Mouse (Mus musculus) MEL (cell line): ENCODE measurements around the gene Ttc12. TPM values are rescaled to one million over a fixed set of nuclear protein-coding genes. Genes with fewer than 3 reads are reported as not detected.

Experiments used
- DNase-seq: peaks from one replicate; pipeline ENCODE4 v3.0.0; 2011; ENCODE audit warnings: low read depth, low spot score
- H3K27ac ChIP-seq: 2 replicates; pipeline ENCODE4 v1.5.1; 2012; ENCODE audit warnings: low read depth, mild to moderate bottlenecking, control low read depth, low read length, moderate library complexity; ENCODE audit not compliant: control insufficient read depth
- H3K27me3 ChIP-seq, 2 experiments: fragments of 150-350 bp in 1 of 2; sonication (generic) in 1 of 2; 2 replicates each; pipeline ENCODE4 v1.6.1; 2012; ENCODE audit warnings: low read length in 2 of 2, mild to moderate bottlenecking in 2 of 2, improper control_type of control experiment in 1 of 2, moderate library complexity in 1 of 2; ENCODE audit not compliant: insufficient read depth in 2 of 2, control insufficient read depth in 1 of 2
- H3K36me3 ChIP-seq, 2 experiments: 2 replicates each; pipeline ENCODE4 v1.6.1; 2012 to 2014; ENCODE audit warnings: low read length in 2 of 2, improper control_type of control experiment in 1 of 2, inconsistent platforms in 1 of 2, mild to moderate bottlenecking in 1 of 2; ENCODE audit not compliant: insufficient read depth in 2 of 2, control insufficient read depth in 1 of 2
- H3K4me1 ChIP-seq, 2 experiments: fragments of 150-350 bp in 1 of 2; sonication (generic) in 1 of 2; 2 replicates each; pipeline ENCODE4 v1.6.1; 2012; ENCODE audit warnings: low read length in 2 of 2, improper control_type of control experiment in 1 of 2, mild to moderate bottlenecking in 1 of 2; ENCODE audit not compliant: insufficient read depth in 2 of 2, control insufficient read depth in 1 of 2
- H3K4me3 ChIP-seq, 2 experiments: fragments of 150-350 bp in 1 of 2; sonication (generic) in 1 of 2; 2 replicates each; pipeline ENCODE4 v1.5.1; 2012; ENCODE audit warnings: low read depth in 2 of 2, low read length in 2 of 2, mild to moderate bottlenecking in 2 of 2, moderate library complexity in 2 of 2, control low read depth in 1 of 2, improper control_type of control experiment in 1 of 2; ENCODE audit not compliant: control insufficient read depth in 1 of 2, insufficient read depth in 1 of 2
- H3K79me2 ChIP-seq: 2 replicates; pipeline ENCODE4 v1.6.1; 2012; ENCODE audit warnings: mild to moderate bottlenecking, low read length, moderate library complexity; ENCODE audit not compliant: control insufficient read depth, poor library complexity, insufficient read depth
- H3K9ac ChIP-seq: 2 replicates; pipeline ENCODE4 v1.6.1; 2012; ENCODE audit warnings: low read depth, mild to moderate bottlenecking, control low read depth, low read length, moderate library complexity; ENCODE audit not compliant: control insufficient read depth, poor library complexity, severe bottlenecking
- H3K9me3 ChIP-seq: fragments of 150-350 bp; sonication (generic); replicated peaks from 2 replicates; pipeline ENCODE4 v1.6.1; 2012; ENCODE audit warnings: mild to moderate bottlenecking, low read length, improper control_type of control experiment, moderate library complexity; ENCODE audit not compliant: insufficient read depth
- CHD2 ChIP-seq: IDR thresholded peaks from 2 replicates; pipeline ENCODE4 v1.6.1; 2011; ENCODE audit warnings: low read length, improper control_type of control experiment
- E2F4 ChIP-seq: IDR thresholded peaks from 2 replicates; pipeline ENCODE4 v1.6.1; 2011; ENCODE audit warnings: low read depth, low read length, improper control_type of control experiment, borderline replicate concordance
- ELF1 ChIP-seq: IDR thresholded peaks from 2 replicates; pipeline ENCODE4 v1.6.1; 2014; ENCODE audit warnings: low read depth, mild to moderate bottlenecking, inconsistent platforms, low read length, improper control_type of control experiment, moderate library complexity
- EP300 ChIP-seq, 2 experiments: IDR thresholded peaks; 2 replicates each; pipeline ENCODE4 v1.6.1; 2011; ENCODE audit warnings: improper control_type of control experiment in 2 of 2, low read length in 2 of 2, low read depth in 1 of 2, mild to moderate bottlenecking in 1 of 2
- GABPA ChIP-seq: IDR thresholded peaks from 2 replicates; pipeline ENCODE4 v1.6.1; 2012; ENCODE audit warnings: low read depth, mild to moderate bottlenecking, inconsistent platforms, low read length, improper control_type of control experiment, moderate library complexity
- GATA1 ChIP-seq: IDR thresholded peaks from 2 replicates; pipeline ENCODE4 v1.6.1; 2011; ENCODE audit warnings: low read depth, low read length, improper control_type of control experiment
- HCFC1 ChIP-seq: IDR thresholded peaks from 2 replicates; pipeline ENCODE4 v1.6.1; 2012; ENCODE audit warnings: low read depth, mild to moderate bottlenecking, inconsistent platforms, low read length, improper control_type of control experiment, moderate library complexity
- JUND ChIP-seq: IDR thresholded peaks from 2 replicates; pipeline ENCODE4 v1.6.1; 2011; ENCODE audit warnings: low read depth, mild to moderate bottlenecking, improper control_type of control experiment, low read length
- KAT2A ChIP-seq: conservative IDR thresholded peaks from 2 replicates; pipeline ENCODE4 v1.6.1; 2012; ENCODE audit warnings: low read depth, low read length, improper control_type of control experiment, inconsistent platforms
- MAFK ChIP-seq: IDR thresholded peaks from 2 replicates; pipeline ENCODE4 v1.6.1; 2011; ENCODE audit warnings: low read depth, mild to moderate bottlenecking, low read length, improper control_type of control experiment, borderline replicate concordance
- MXI1 ChIP-seq: IDR thresholded peaks from 2 replicates; pipeline ENCODE4 v1.6.1; 2011; ENCODE audit warnings: mild to moderate bottlenecking, low read depth, low read length, improper control_type of control experiment
- MYB ChIP-seq: IDR thresholded peaks from 2 replicates; pipeline ENCODE4 v1.6.1; 2011; ENCODE audit warnings: mild to moderate bottlenecking, low read depth, low read length, improper control_type of control experiment
- MYC ChIP-seq: IDR thresholded peaks from 2 replicates; pipeline ENCODE4 v1.6.1; 2011; ENCODE audit warnings: low read depth, mild to moderate bottlenecking, low read length, improper control_type of control experiment, moderate library complexity
- POLR2A ChIP-seq, 2 experiments: IDR thresholded peaks; 2 replicates each; pipeline ENCODE4 v1.6.1; 2011 to 2012; ENCODE audit warnings: low read length in 2 of 2, mild to moderate bottlenecking in 2 of 2, control low read depth in 1 of 2, improper control_type of control experiment in 1 of 2, low read depth in 1 of 2, moderate library complexity in 1 of 2; ENCODE audit not compliant: control insufficient read depth in 1 of 2, insufficient read depth in 1 of 2, poor library complexity in 1 of 2
- POLR2AphosphoS5 ChIP-seq: IDR thresholded peaks from 2 replicates; pipeline ENCODE4 v1.6.1; 2012; ENCODE audit warnings: low read depth, borderline replicate concordance, mild to moderate bottlenecking, inconsistent platforms, low read length, moderate library complexity, mixed read lengths
- RCOR1 ChIP-seq: IDR thresholded peaks from 2 replicates; pipeline ENCODE4 v1.6.1; 2012; ENCODE audit warnings: low read depth, mild to moderate bottlenecking, inconsistent platforms, low read length, improper control_type of control experiment
- SMC3 ChIP-seq: IDR thresholded peaks from 2 replicates; pipeline ENCODE4 v1.6.1; 2011; ENCODE audit warnings: low read depth, low read length, improper control_type of control experiment
- TAL1 ChIP-seq: IDR thresholded peaks from 2 replicates; pipeline ENCODE4 v1.6.1; 2012; ENCODE audit warnings: mild to moderate bottlenecking, inconsistent platforms, low read length, moderate library complexity, mixed read lengths
- UBTF ChIP-seq: IDR thresholded peaks from 2 replicates; pipeline ENCODE4 v1.6.1; 2012; ENCODE audit warnings: low read depth, mild to moderate bottlenecking, inconsistent platforms, low read length, improper control_type of control experiment, moderate library complexity, borderline replicate concordance; ENCODE audit not compliant: insufficient read depth
- USF2 ChIP-seq, 2 experiments: IDR thresholded peaks; 2 replicates each; pipeline ENCODE4 v1.6.1; 2011 to 2012; ENCODE audit warnings: improper control_type of control experiment in 2 of 2, low read length in 2 of 2, borderline replicate concordance in 1 of 2, inconsistent platforms in 1 of 2, low read depth in 1 of 2, mild to moderate bottlenecking in 1 of 2; ENCODE audit not compliant: insufficient read depth in 1 of 2
- ZC3H11A ChIP-seq: IDR thresholded peaks from 2 replicates; pipeline ENCODE4 v1.6.1; 2012; ENCODE audit warnings: low read depth, mild to moderate bottlenecking, inconsistent platforms, low read length, improper control_type of control experiment
- ZKSCAN1 ChIP-seq: IDR thresholded peaks from 2 replicates; pipeline ENCODE4 v1.6.1; 2012; ENCODE audit warnings: low read depth, mild to moderate bottlenecking, inconsistent platforms, low read length, improper control_type of control experiment, moderate library complexity
- ZMIZ1 ChIP-seq: IDR thresholded peaks from 2 replicates; pipeline ENCODE4 v1.6.1; 2012; ENCODE audit warnings: low read depth, mild to moderate bottlenecking, inconsistent platforms, low read length, improper control_type of control experiment, moderate library complexity
- polyA plus RNA-seq, 2 experiments: library from polyadenylated mRNA; stranded (reverse) in 1 of 2; unstranded in 1 of 2; fragments of >175 nt in 1 of 2; fragments of >200 nt in 1 of 2; gene quantifications; 2 replicates each; pipeline versions ENCODE4 v1.2.1 to v1.2.4; 2012; ENCODE audit warnings: low replicate concordance in 2 of 2, low read depth in 1 of 2; ENCODE audit not compliant: insufficient read length in 2 of 2, insufficient read depth in 1 of 2, missing spikeins in 1 of 2
- total RNA-seq: library from RNA; depleted of rRNA; stranded (reverse); fragments of 300-350 nt; gene quantifications from 2 replicates; pipeline ENCODE4 v1.2.3, GENCODE M21; 2012

The Ttc12 gene
- total and polyA plus RNA-seq, 3 experiments, result 0.31 to 0.78 TPM; not detected in 1

DNA sequence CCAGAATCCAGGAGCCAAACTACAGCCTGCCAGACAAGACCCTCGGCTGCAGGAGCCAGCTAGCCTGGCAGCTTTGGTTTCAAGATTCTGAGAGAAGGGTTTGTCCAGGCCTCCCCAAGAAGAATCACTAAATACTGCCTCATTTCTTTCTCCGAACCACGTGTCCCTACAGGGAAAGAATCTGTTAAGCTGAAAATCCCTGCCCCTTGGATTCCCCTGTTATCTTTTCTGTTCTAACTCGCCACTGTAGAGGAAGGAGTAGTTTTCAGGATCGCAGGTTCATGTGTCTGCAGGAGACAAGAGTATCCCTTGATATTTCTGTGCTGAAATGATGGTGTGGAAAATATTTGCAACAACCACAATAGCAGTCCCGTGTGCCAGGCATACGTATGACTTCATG lies 2.2 kb upstream of the Ttc12 start:
- TF ChIP-seq MAFK (no peak), POLR2AphosphoS5 (no peak), SMC3 (no peak), HCFC1 (no peak), ZC3H11A (no peak), MYB (no peak), ZKSCAN1 (no peak)
- TF ChIP-seq, all 39 proteins: peak for 0
- DNase-seq, result peak; percentile 19
- Histone ChIP-seq H3K4me3 (no peak overlapping the region), H3K79me2 (no peaks in the 10 kb centered on the region), H3K9me3 (no peaks in the 10 kb centered on the region), H3K27ac (no peak overlapping the region), H3K27me3 (no peaks in the 10 kb centered on the region), H3K9ac (no peak overlapping the region), H3K36me3 (peaks cover 0 to 18% of the 10 kb centered on the region in 2 experiments; a peak in 2 of 4 replicates), H3K4me1 (peaks cover 0 to 20% of the 10 kb centered on the region in 2 experiments; a peak in 3 of 4 replicates)

DNA sequence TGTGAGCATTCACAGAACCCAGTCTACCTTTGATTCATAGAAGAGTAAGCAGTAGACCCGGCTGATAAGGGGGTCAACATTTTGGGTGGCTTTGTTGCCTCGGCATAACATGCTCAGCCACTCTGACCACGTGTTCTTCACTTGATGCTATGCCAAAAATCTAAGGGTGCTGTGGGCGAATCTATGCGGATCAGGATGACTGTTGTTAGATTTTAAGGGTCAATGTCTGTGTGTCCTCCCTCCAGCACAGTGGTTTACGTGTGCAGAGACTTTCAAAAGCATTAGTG lies 1.6 kb upstream of the Ttc12 start:
- Histone ChIP-seq H3K36me3 (peaks cover 0 to 18% of the 10 kb centered on the region in 2 experiments; a peak in 2 of 4 replicates), H3K27me3 (no peaks in the 10 kb centered on the region), H3K4me3 (no peak overlapping the region), H3K9ac (no peak overlapping the region), H3K27ac (no peak overlapping the region), H3K9me3 (no peaks in the 10 kb centered on the region), H3K79me2 (no peaks in the 10 kb centered on the region), H3K4me1 (peaks cover 0 to 20% of the 10 kb centered on the region in 2 experiments; a peak in 3 of 4 replicates)
- no peak for DNase-seq
- TF ChIP-seq ELF1 (no peak), E2F4 (no peak), CHD2 (no peak), HCFC1 (no peak), UBTF (no peak)

- Histone ChIP-seq H3K27ac (peak overlapping the region; percentile 35), H3K4me1 (peaks cover 0 to 20% of the 10 kb centered on the region in 2 experiments; a peak in 3 of 4 replicates), H3K4me3 (peak overlapping the region; percentile 23 to 92; a peak in 3 of 4 replicates), H3K27me3 (no peaks in the 10 kb centered on the region), H3K36me3 (peaks cover 0 to 18% of the 10 kb centered on the region in 2 experiments; a peak in 2 of 4 replicates), H3K79me2 (no peaks in the 10 kb centered on the region), H3K9me3 (no peaks in the 10 kb centered on the region), H3K9ac (peak overlapping the region; percentile 26)
- peak; percentile 59 for DNase-seq
- TF ChIP-seq EP300 (IDR thresholded peaks at IDR 0.05; ENCODE audit: low read depth in 1 of 2, low read length in 2 of 2) (peak; percentile 29 to 39; a peak in 3 of 4 replicates), POLR2AphosphoS5 (no peak), MYC (no peak), ZMIZ1 (no peak), ZKSCAN1 (no peak), GABPA (no peak), TAL1 (no peak), ZC3H11A (no peak), KAT2A (no peak), USF2 (IDR thresholded peaks at IDR 0.05; ENCODE audit: borderline replicate concordance in 1 of 2, insufficient read depth in 1 of 2, low read depth in 1 of 2, low read length in 2 of 2) (no peak), E2F4 (no peak), POLR2A (IDR thresholded peaks at IDR 0.05; ENCODE audit: control insufficient read depth in 1 of 2, insufficient read depth in 1 of 2, low read depth in 1 of 2, low read length in 2 of 2, poor library complexity in 1 of 2) (no peak), GATA1 (peak; percentile 52; the same call in 1 of the 2 replicates), MXI1 (peak; percentile 79), JUND (no peak), RCOR1 (no peak)
Measured at GRCm38 (mm10) chr9:49486805-49487656, 1.0 kb upstream of the Ttc12 start.
